Mouse (Mus musculus) testis, adult 2 months (tissue): ENCODE data around the gene Crim1.

Experiments used
- CTCF ChIP-seq: fragments of 200-500 bp; IDR thresholded peaks from 2 replicates; pipeline ENCODE4 v1.5.1; 2012; ENCODE audit warnings: low read depth, mild to moderate bottlenecking, inconsistent platforms, low read length, moderate library complexity; ENCODE audit not compliant: control insufficient read depth, insufficient read depth, insufficient replicate concordance
- POLR2A ChIP-seq: fragments of 200-500 bp; IDR thresholded peaks from 2 replicates; pipeline ENCODE4 v1.6.1; 2012; ENCODE audit warnings: low read depth, mild to moderate bottlenecking, inconsistent platforms, low read length, moderate library complexity; ENCODE audit not compliant: control insufficient read depth

- no peak for TF ChIP-seq CTCF
- TF ChIP-seq POLR2A = no peak
Measured at GRCm38 (mm10) chr17:78165855-78166254, 34.2 kb upstream of the Crim1 start.
